Mouse (Mus musculus) ES-E14 (cell line): ENCODE data around the gene Fras1.

Source experiments
- ZC3H11A ChIP-seq: IDR thresholded peaks from 2 replicates; pipeline ENCODE4 v1.6.1; 2012; ENCODE audit warnings: low read depth, mild to moderate bottlenecking, inconsistent platforms, low read length, borderline replicate concordance
- ZNF384 ChIP-seq: IDR thresholded peaks from 2 replicates; pipeline ENCODE4 v1.6.1; 2012; ENCODE audit warnings: low read depth, low read length, inconsistent platforms

DNA sequence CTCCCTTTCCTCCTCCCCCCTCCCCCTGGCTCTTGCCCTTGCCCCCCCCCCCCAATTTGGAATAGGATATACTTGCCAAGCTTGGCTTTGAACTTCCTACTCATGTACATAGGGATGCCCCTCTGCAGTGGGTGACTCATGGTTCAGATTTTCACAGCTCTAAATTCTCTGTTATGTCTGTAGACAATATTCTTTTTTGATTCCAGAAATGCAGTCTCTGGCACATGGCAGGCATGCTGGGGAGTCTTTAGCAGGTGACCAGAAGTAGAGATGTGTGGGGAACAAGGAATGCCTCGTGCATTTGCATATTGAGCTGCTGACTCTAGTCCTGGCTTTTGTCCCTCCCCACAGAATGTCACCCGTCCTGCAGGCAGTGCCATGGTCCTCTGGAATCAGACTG, 244.3 kb downstream of the Fras1 start:
- TF ChIP-seq ZNF384 (no peak), ZC3H11A (no peak)
